Mouse (Mus musculus): ENCODE results near the gene Cd7. TPM values are rescaled to one million over a fixed set of nuclear protein-coding genes. Genes with fewer than 3 reads are reported as not detected.

The Cd7 gene
- polyA plus RNA-seq, 1 experiment from 2014 or later, result not detected

DNA sequence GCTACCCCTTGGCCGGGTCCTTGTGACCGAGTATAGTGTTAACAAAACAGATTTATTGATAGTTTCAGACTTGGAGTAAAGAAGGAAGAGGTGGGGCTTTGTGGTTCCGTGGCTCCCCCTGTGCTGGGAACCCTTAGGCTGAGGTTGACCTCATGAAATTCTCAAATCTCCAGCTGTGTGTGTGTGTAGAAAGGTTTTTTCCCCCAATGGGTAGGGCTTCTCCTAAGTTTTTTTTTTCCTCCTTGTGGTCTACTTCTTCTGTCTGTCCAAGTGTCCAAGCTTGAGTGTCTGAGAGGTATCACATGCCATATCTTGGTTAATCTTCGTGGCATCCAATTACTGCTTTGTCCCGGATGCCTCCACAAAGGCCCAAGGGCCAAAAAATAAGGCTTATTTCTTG is 6.1 kb downstream of the Cd7 start:
- Histone ChIP-seq H3K9ac (ENCODE audit: low read length) (no peak overlapping the region), H3K36me3 (ENCODE audit: control insufficient read depth, insufficient read depth, low read length) (no peaks in the 10 kb centered on the region), H3K27ac (replicated peaks in 1 of 2; ENCODE audit: control insufficient read depth in 1 of 2, insufficient read depth in 1 of 2, low read depth in 2 of 2, low read length in 2 of 2) (no peak overlapping the region), H3K9me3 (ENCODE audit: control insufficient read depth, low read length) (no peaks in the 10 kb centered on the region), H3K4me2 (ENCODE audit: low read length) (no peak overlapping the region), H3K4me3 (ENCODE audit: control insufficient read depth in 1 of 2, insufficient read depth in 1 of 2, low read depth in 1 of 2, low read length in 2 of 2) (no peak overlapping the region), H3K27me3 (ENCODE audit: control insufficient read depth, insufficient read depth, low read length) (no peaks in the 10 kb centered on the region), H3K4me1 (ENCODE audit: control insufficient read depth in 2 of 2, insufficient read depth in 2 of 2, low read length in 2 of 2) (no peaks in the 10 kb centered on the region)
- 75% methylated on average over 5 of the region's 5 CpGs for WGBS
- ATAC-seq (ENCODE audit: insufficient number of reproducible peaks, insufficient read depth, low FRiP score, low read depth), result no peak

DNA sequence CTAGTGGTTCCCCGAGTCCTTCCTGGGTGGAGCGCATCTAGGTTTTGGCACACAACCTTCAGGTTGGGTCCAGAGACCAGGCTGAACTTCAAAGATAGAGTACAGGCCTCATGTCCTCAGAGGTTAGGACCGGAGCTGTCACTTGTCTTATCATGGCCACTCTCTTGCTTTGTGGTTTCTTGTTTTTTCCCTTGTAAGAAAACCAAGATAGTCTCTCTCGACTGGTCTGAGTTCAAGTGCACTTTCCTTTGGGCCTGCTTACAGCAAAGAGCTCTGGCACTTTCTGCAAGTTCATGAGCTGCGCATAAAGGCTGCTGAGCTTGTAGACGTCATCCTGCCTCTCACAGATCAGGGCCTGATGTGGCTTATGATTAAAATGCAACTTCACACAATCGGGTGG is 12.0 kb downstream of the Cd7 start:
- no peak overlapping the region for H3K4me3 ChIP-seq (ENCODE audit: control insufficient read depth in 1 of 2, insufficient read depth in 1 of 2, low read depth in 1 of 2, low read length in 2 of 2)
- no peaks in the 10 kb centered on the region for H3K36me3 ChIP-seq (ENCODE audit: control insufficient read depth, insufficient read depth, low read length)
- no peak for ATAC-seq (ENCODE audit: insufficient number of reproducible peaks, insufficient read depth, low FRiP score, low read depth)
- no peaks in the 10 kb centered on the region for H3K27me3 ChIP-seq (ENCODE audit: control insufficient read depth, insufficient read depth, low read length)
- no peak overlapping the region for H3K27ac ChIP-seq (replicated peaks in 1 of 2; ENCODE audit: control insufficient read depth in 1 of 2, insufficient read depth in 1 of 2, low read depth in 2 of 2, low read length in 2 of 2)
- WGBS, result 74% methylated on average over 7 of the region's 7 CpGs
- no peaks in the 10 kb centered on the region for H3K4me1 ChIP-seq (ENCODE audit: control insufficient read depth in 2 of 2, insufficient read depth in 2 of 2, low read length in 2 of 2)
- no peaks in the 10 kb centered on the region for H3K9me3 ChIP-seq (ENCODE audit: control insufficient read depth, low read length)
- H3K9ac ChIP-seq (ENCODE audit: low read length), result no peak overlapping the region
- H3K4me2 ChIP-seq (ENCODE audit: low read length), result no peak overlapping the region

DNA sequence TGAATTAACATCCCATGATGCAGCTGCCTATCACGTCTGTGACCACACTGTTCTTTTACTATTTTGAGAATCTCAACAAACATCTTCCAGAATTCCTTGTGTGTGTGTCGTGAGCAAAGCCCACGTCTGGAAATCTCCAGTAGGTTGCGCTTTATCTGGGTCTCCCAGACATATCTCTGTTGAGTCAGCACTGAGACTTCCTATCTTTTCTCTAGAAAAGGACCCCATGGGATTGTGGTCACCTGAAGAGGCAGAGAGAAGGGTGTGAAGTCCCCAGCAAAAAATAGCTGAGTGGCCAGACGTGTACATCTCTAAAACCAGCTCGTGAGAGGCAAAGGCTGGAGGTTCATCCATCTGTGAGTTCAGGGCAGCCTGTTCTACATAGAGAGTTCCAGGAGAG is 15.1 kb downstream of the Cd7 start:
- Histone ChIP-seq H3K36me3 (ENCODE audit: control insufficient read depth, insufficient read depth, low read length) (no peaks in the 10 kb centered on the region), H3K9me3 (ENCODE audit: control insufficient read depth, low read length) (no peaks in the 10 kb centered on the region), H3K4me3 (ENCODE audit: control insufficient read depth in 1 of 2, insufficient read depth in 1 of 2, low read depth in 1 of 2, low read length in 2 of 2) (no peak overlapping the region), H3K9ac (ENCODE audit: low read length) (no peak overlapping the region), H3K4me2 (ENCODE audit: low read length) (no peak overlapping the region), H3K27ac (replicated peaks in 1 of 2; ENCODE audit: control insufficient read depth in 1 of 2, insufficient read depth in 1 of 2, low read depth in 2 of 2, low read length in 2 of 2) (no peak overlapping the region), H3K4me1 (ENCODE audit: control insufficient read depth in 2 of 2, insufficient read depth in 2 of 2, low read length in 2 of 2) (no peaks in the 10 kb centered on the region), H3K27me3 (ENCODE audit: control insufficient read depth, insufficient read depth, low read length) (no peaks in the 10 kb centered on the region)
- 29% methylated on average over 6 of the region's 6 CpGs for WGBS
- no peak for ATAC-seq (ENCODE audit: insufficient number of reproducible peaks, insufficient read depth, low FRiP score, low read depth)

DNA sequence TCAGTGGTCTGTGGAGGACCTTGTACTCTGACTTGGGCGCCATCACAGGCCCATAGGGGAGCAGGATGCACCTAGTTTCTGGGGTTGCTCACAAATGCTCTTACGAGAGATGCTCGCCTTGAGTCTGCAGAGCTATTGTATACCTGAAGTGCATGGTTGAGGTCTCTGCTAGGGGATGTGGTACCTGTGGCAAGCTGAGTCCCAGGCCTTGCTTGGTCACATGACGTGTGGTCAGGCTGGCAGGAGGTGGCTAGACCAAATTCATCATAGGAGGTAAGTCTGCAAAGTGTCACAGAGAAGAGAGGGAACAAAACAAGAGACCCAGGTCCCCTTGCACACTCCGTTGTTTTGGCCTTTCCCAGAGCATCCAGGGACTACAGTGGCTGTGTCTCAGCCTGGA is 19.7 kb downstream of the Cd7 start:
- Histone ChIP-seq H3K4me3 (ENCODE audit: control insufficient read depth in 1 of 2, insufficient read depth in 1 of 2, low read depth in 1 of 2, low read length in 2 of 2) (no peak overlapping the region), H3K4me2 (ENCODE audit: low read length) (no peak overlapping the region), H3K9me3 (ENCODE audit: control insufficient read depth, low read length) (no peaks in the 10 kb centered on the region), H3K27me3 (ENCODE audit: control insufficient read depth, insufficient read depth, low read length) (no peaks in the 10 kb centered on the region), H3K9ac (ENCODE audit: low read length) (no peak overlapping the region), H3K36me3 (ENCODE audit: control insufficient read depth, insufficient read depth, low read length) (no peaks in the 10 kb centered on the region), H3K27ac (replicated peaks in 1 of 2; ENCODE audit: control insufficient read depth in 1 of 2, insufficient read depth in 1 of 2, low read depth in 2 of 2, low read length in 2 of 2) (no peak overlapping the region), H3K4me1 (ENCODE audit: control insufficient read depth in 2 of 2, insufficient read depth in 2 of 2, low read length in 2 of 2) (peaks cover 9 to 10% of the 10 kb centered on the region in 2 experiments; a peak in 3 of 4 replicates)
- WGBS, result 81% methylated on average over 5 of the region's 5 CpGs
- ATAC-seq (ENCODE audit: insufficient number of reproducible peaks, insufficient read depth, low FRiP score, low read depth), result no peak

DNA sequence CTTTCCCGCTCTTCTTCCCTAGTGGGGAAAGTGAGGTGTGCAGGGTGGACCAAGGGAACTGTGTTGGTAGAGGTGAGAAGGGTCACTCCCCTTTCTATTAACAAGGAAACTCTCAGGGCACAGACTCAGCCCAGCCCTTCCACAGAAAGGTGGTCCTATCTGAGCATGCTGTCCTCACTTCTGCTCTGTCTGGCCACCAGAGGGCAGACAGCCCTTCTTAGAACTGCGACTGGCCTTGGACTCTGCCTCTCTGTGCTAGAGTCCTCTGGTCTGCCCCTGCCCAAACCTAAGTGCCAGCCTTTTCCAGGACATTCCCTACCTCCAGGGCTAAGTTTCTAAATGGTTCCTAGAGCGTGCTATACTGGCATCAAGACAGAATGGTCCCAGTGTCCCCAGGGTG is 21.5 kb downstream of the Cd7 start:
- 39% methylated on average over 3 of the region's 3 CpGs for WGBS

DNA sequence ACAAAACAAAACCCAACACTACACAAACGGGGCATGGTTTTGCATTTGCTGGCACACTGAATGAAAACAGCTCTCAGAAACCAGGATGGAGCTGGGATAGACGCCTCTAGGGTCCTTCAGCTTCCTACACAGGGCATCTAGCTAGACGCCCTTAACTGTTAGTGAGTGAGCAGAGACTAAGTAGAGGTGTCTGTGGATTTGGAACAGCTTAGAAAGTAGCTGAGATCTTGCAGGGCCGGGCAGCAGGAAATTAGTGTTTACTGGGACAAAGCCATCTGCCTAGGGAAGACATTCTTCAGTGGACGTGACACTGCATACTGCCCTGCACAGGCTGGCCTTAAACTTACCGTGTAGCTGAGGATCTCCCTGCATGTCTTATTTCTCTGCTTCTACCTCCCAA is 23.7 kb downstream of the Cd7 start:
- H3K27me3 ChIP-seq (ENCODE audit: control insufficient read depth, insufficient read depth, low read length), result no peaks in the 10 kb centered on the region
- no peaks in the 10 kb centered on the region for H3K36me3 ChIP-seq (ENCODE audit: control insufficient read depth, insufficient read depth, low read length)
- peak overlapping the region; percentile 8 to 29; a peak in 1 of 4 replicates for H3K27ac ChIP-seq (replicated peaks in 1 of 2; ENCODE audit: control insufficient read depth in 1 of 2, insufficient read depth in 1 of 2, low read depth in 2 of 2, low read length in 2 of 2)
- 35% methylated on average over 6 of the region's 6 CpGs for WGBS
- peaks cover 9 to 10% of the 10 kb centered on the region in 2 experiments; a peak in 3 of 4 replicates for H3K4me1 ChIP-seq (ENCODE audit: control insufficient read depth in 2 of 2, insufficient read depth in 2 of 2, low read length in 2 of 2)
- ATAC-seq (ENCODE audit: insufficient number of reproducible peaks, insufficient read depth, low FRiP score, low read depth), result no peak
- H3K4me2 ChIP-seq (ENCODE audit: low read length), result peak overlapping the region; percentile 66; the same call in 1 of the 2 replicates
- H3K9me3 ChIP-seq (ENCODE audit: control insufficient read depth, low read length), result no peaks in the 10 kb centered on the region
- H3K9ac ChIP-seq (ENCODE audit: low read length), result no peak overlapping the region
- H3K4me3 ChIP-seq (ENCODE audit: control insufficient read depth in 1 of 2, insufficient read depth in 1 of 2, low read depth in 1 of 2, low read length in 2 of 2), result no peak overlapping the region

More for the DNA sequence above, 21.5 kb downstream of the Cd7 start:
- Histone ChIP-seq H3K4me2 (ENCODE audit: low read length) (no peak overlapping the region), H3K4me1 (ENCODE audit: control insufficient read depth in 2 of 2, insufficient read depth in 2 of 2, low read length in 2 of 2) (peaks cover 9 to 10% of the 10 kb centered on the region in 2 experiments; a peak in 3 of 4 replicates), H3K27ac (replicated peaks in 1 of 2; ENCODE audit: control insufficient read depth in 1 of 2, insufficient read depth in 1 of 2, low read depth in 2 of 2, low read length in 2 of 2) (no peak overlapping the region), H3K27me3 (ENCODE audit: control insufficient read depth, insufficient read depth, low read length) (no peaks in the 10 kb centered on the region), H3K9ac (ENCODE audit: low read length) (no peak overlapping the region), H3K4me3 (ENCODE audit: control insufficient read depth in 1 of 2, insufficient read depth in 1 of 2, low read depth in 1 of 2, low read length in 2 of 2) (no peak overlapping the region), H3K9me3 (ENCODE audit: control insufficient read depth, low read length) (no peaks in the 10 kb centered on the region), H3K36me3 (ENCODE audit: control insufficient read depth, insufficient read depth, low read length) (no peaks in the 10 kb centered on the region)
- ATAC-seq (ENCODE audit: insufficient number of reproducible peaks, insufficient read depth, low FRiP score, low read depth), result no peak

DNA sequence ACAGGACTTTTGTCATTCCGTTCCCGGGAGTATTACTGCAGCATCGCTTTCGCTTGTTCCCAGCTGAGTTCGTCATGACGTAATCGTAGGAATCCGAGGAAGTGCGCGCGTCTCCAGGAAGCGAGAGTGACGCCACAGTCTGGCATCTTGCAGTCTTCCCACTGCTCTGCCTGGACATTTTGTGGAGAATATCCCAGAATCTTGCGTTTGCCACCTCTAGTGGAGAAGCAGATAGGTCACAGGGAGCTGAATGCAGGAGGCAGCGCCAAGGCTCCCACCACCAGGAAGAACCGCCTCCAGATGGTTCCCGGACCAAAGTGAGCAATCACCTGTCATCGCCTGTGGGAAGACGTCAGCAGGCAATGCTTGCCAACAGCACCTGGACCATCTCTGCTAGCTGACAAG is 24.3 kb downstream of the Cd7 start:
- Histone ChIP-seq H3K4me1 (ENCODE audit: control insufficient read depth in 2 of 2, insufficient read depth in 2 of 2, low read length in 2 of 2) (peaks cover 9 to 10% of the 10 kb centered on the region in 2 experiments; a peak in 3 of 4 replicates), H3K36me3 (ENCODE audit: control insufficient read depth, insufficient read depth, low read length) (no peaks in the 10 kb centered on the region), H3K4me2 (ENCODE audit: low read length) (peak overlapping the region; percentile 66), H3K27me3 (ENCODE audit: control insufficient read depth, insufficient read depth, low read length) (no peaks in the 10 kb centered on the region), H3K9ac (ENCODE audit: low read length) (peak overlapping the region; percentile 43; the same call in 1 of the 2 replicates), H3K9me3 (ENCODE audit: control insufficient read depth, low read length) (no peaks in the 10 kb centered on the region), H3K4me3 (ENCODE audit: control insufficient read depth in 1 of 2, insufficient read depth in 1 of 2, low read depth in 1 of 2, low read length in 2 of 2) (peak overlapping the region; percentile 27 to 34; a peak in 3 of 4 replicates), H3K27ac (replicated peaks in 1 of 2; ENCODE audit: control insufficient read depth in 1 of 2, insufficient read depth in 1 of 2, low read depth in 2 of 2, low read length in 2 of 2) (peak overlapping the region; percentile 34; a peak in 2 of 4 replicates)
- no peak for ATAC-seq (ENCODE audit: insufficient number of reproducible peaks, insufficient read depth, low FRiP score, low read depth)
- WGBS, result 39% methylated on average over 19 of the region's 19 CpGs

DNA sequence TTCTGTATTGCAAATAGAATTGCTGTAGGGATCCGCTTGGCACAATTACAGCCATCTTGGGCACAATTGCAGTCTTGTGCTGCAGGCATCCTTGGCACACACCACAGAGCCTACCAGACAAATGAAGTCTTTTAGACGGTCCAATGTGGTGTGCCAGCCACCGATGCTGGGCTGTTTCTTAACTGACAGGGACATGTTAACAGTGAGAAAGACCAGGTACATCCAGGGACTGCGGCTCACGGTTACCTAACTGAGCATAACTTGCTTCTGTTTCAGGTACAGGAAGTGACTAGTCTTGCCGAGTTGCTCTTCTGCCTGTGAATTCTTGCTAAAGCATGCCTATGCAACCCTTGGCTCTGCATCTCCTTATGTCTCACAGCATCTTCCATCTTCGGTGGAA is 25.6 kb downstream of the Cd7 start:
- Histone ChIP-seq H3K4me3 (ENCODE audit: control insufficient read depth in 1 of 2, insufficient read depth in 1 of 2, low read depth in 1 of 2, low read length in 2 of 2) (no peak overlapping the region), H3K9ac (ENCODE audit: low read length) (no peak overlapping the region), H3K27ac (replicated peaks in 1 of 2; ENCODE audit: control insufficient read depth in 1 of 2, insufficient read depth in 1 of 2, low read depth in 2 of 2, low read length in 2 of 2) (no peak overlapping the region), H3K4me2 (ENCODE audit: low read length) (no peak overlapping the region), H3K9me3 (ENCODE audit: control insufficient read depth, low read length) (no peaks in the 10 kb centered on the region), H3K36me3 (ENCODE audit: control insufficient read depth, insufficient read depth, low read length) (no peaks in the 10 kb centered on the region), H3K27me3 (ENCODE audit: control insufficient read depth, insufficient read depth, low read length) (no peaks in the 10 kb centered on the region), H3K4me1 (ENCODE audit: control insufficient read depth in 2 of 2, insufficient read depth in 2 of 2, low read length in 2 of 2) (peaks cover 9 to 10% of the 10 kb centered on the region in 2 experiments; a peak in 3 of 4 replicates)
- ATAC-seq (ENCODE audit: insufficient number of reproducible peaks, insufficient read depth, low FRiP score, low read depth), result no peak
- 76% methylated on average over 7 of the region's 7 CpGs for WGBS

Measured in heart, embryonic 14.5 days (tissue).